Mouse (Mus musculus) c-Kit-positive CD71-positive TER-119-positive erythroid progenitor cells, embryonic 14.5 days (primary cell): ENCODE data around the gene Ror1.

Source experiments
- DNase-seq: peaks from one replicate; pipeline ENCODE4 v3.0.0-alpha.2; 2013; ENCODE audit warnings: low spot score

Ror1 gene

DNA sequence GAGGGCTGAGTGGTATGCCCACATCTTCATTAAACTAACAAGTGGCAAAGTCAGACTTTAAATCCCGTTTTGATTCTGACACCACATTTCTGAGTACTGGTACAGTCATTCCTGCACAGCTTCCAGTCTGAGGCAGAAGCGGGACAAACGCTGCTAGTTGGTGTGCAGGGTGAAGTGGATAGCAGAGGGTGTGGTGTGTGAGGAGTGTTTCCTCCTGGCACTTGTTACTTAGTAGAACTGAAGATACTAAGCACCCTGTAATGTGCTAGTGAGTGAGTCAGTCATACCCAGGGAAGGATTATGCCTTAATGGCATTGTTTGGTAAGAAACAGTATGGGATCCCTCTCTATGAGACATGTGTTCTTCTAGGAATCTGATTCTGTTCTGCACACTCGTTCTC is 115.7 kb downstream of the Ror1 start:
- DNase-seq, result no peak

DNA sequence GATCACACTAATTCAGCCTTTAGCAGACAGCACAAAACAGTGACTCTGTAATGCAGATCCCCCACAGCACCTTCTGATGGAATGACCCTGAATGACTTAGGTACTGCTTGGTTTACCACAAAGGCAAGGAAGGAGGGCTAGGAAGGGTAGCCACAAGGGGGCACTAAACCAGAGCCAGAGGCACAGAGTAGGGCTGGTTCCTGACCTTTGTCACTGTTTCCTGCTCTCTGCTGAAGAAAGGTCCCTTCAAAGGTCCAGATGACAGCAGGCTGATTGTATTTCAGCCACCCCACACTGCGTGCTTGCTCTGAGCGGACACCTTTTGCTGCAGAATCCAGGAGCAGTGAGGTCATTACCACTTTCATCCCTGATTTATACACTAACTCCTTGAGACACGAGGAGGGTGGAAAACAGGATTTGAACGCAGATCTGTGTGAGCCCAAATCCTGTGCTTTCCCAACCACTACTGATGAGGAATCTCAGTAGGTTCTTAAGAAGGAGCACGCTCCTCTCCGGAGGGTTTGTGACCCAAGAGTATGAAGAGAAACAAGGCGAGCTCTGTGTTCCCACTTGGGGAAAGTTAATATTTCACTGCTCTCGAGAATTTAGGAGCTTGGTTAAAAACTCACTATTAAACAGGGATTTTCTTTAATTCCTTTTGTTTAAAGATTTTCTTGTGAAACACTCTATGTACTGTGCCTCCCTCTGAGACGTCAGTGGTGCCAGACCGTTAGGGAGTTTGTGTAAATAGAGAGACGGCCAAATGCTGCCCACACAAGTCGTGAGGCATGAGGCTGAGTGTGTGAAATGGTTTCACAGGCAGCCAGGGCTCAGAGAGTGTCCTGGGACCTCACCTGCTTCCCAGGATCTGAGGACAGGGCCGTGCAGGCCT is 119.0 kb downstream of the Ror1 start:
- DNase-seq, result no peak

DNA sequence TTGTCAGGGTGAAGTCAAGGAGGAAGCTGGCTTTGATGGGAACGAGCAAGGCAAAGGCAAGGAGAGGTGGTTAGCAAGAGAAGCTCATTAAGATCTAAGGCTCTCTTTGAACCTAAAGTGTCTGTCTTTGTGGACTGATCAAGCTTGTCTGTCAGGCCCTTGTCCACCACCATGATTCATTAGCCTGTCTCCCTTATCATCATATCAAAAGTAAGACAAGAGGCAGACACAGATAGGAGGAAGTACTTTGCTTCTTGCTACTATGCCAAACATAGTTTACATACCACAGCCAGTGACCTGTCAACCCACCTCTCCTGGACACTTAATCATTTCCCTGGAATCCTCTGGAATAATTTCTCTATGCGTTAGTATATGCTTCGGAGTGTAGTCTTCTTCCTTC is 121.0 kb downstream of the Ror1 start:
- no peak for DNase-seq

DNA sequence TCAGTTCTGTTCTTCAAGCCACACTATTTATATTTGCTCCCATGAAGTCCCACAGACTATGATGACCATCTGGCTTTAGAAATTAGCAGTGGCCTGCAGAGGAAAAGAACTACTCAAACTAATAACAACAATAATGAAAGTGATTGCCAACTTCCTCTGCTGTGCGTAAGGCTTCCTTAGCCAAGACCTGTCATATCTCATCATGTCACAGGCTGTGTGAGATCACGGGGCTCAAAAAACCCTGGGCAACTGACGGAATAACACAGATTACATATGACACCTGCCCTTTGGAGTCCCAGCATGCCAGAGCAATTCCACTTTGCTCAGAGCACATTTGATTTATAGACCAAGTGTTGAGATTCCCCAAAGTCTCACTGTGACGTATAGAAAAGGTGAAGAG is 123.4 kb downstream of the Ror1 start:
- DNase-seq, result no peak

DNA sequence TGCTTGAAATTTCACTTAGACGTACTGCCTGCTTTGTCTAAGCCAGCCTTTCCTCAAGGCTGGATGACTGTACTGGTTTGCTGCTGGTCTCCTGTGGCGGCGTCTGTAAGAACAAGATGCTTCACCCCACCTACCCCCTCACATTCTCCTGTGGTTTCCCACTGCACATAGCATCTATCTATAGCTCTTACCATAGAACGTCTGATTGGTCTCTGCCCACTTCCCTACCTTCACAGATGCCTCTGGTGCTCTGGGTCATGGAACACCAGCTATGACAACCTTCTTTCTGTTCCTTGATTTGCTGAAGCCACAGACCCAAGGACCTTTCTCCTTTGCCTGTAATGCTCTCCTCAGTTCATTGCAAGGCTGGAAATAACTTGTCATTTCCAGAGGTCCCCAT is 124.0 kb downstream of the Ror1 start:
- no peak for DNase-seq

DNA sequence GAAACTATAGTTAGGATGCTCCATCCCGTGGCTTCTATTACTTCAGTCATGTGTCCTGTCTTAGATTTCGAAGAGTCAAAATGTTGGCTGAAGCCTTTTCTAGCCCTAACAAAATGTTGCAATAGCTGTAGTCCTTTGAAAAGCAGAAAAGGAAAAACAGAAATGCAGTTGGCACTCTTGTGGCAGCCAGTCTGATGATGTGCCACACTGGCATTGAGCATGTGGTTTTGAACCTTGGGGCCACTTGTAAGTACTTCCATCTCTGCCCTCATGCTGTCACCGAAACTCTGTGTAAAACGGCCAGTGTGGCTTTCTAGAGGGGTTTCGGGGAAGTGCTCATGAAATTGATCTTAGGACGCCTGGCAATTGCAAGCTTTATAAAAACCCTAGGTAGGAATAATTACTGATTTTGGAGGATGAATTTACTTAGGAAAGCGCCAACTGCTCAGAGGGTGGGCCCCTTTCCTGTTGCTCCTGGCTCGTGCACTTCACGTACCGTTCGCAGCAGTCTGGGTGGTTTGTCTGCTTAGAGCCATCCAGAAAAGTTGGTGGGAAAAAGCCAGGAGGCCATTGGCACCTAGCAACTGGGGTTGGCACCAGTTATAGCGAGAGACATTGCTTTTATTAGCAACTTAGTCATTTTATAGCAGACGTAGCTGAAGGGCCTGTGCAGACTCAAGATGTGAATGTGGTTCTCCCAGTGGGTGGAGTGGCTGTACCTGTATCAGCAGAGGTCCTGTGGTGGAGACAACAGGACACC is 126.6 kb downstream of the Ror1 start:
- no peak for DNase-seq

DNA sequence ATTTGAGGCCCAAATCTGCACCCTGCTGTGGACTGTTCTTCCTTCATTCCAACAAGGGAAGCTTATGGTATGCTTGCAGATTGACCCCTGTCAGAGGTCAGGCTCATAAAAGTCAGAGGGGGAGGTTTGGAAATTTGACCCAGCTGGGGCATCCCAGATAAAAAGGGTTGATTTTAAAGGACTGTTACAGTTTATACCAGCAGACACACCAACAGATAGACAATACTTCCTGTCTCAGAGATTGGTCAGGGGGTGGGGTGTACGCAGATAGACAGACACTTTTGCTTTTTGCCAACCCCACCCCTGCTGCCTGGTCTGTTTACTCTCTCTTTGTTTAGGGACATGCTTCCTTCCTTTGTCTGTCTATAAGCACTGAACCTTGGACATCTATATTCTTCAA is 127.9 kb downstream of the Ror1 start:
- no peak for DNase-seq

DNA sequence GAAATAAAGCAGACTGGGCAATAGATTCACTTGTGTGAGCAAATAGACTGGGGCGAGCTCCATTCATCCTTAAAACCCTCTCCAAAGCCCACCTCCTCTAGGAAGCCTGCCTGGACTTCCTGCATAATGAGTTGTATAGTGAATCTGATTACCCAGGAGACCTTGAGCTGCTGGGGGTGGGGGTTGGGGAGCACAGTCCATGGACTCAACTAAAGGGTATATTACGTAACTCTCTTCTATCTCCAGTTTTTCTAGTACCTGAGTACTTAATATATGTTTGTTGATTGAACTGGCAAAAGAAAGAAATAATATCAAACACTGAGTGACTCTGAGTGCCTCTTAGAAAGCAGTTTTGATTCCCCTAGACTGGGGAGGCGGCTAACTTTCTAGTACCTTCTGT is 128.4 kb downstream of the Ror1 start:
- DNase-seq, result no peak

DNA sequence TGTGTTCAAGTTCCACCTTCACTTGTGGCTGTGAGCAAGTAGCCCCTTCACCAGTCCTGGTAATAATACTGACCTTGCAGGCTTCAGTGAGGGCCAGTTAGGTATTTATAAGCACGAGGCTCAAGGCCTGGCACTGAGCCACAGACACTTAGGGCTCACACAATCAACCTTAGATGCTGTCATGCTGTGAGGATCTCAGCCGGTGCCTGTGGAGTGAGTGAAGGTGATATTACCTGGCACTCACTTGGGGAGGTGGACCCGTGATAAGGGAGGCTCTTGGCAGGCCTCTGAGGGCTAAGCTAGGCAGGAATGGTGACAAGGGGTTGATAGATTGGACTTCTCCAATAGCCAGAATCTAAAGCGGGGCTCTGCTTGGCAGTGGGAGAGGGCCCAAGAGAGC is 131.0 kb downstream of the Ror1 start:
- no peak for DNase-seq

DNA sequence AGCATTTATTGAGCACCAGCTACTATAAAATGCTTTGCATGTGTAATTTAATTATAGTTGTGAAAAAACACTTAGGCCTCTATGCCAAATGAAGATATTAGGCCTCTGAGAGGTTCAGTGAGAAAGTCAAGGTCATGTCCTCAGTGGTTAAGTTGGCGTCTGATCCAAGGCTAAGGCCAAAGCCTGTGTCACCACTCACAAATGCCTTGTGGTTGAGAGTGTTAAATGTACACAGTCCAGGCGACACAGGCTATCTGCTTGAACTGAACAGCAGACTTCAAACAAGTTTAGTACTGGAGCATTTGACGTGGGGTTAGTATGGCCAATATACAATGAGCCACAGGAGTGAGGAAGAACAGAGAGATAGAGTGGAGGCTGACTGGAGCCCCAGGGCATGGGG is 132.5 kb downstream of the Ror1 start:
- no peak for DNase-seq

DNA sequence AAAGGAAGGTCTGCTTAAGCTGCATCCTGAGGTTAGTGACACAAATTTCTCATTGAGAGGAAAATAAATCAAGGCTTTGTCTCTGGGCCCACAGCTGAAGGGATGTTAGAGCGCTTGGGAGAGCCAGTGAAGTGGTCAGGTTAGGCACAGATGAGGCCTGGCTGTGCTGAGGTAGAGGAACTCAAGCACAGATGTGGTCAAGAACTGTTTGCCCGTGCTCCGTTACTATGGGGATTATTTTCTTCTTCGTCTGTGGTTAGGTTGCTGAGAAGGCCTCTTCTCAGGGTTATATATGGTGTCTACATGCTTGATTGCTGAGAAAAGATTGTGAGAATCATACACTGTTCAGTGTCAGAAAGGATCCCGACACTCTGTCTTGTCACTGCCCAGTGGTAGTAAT is 134.7 kb downstream of the Ror1 start:
- no peak for DNase-seq

DNA sequence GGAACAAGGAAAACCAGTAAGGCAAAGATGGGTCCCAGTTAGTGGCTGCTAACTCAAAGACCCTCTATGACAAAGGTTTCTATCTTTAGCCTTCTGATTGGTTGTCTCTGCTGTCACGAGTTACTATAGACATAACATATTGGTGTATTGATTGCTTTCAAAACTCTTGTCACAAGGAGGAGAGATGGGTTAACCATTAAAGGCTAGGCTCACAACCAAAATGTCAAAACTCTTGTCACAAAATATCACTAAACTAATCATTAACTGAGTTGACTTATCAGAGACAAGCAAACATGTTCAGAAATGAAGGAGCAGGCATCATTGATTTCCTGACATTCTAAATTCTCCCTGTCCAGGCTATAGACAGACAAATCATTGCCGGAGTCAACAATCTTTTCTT is 135.4 kb downstream of the Ror1 start:
- no peak for DNase-seq

DNA sequence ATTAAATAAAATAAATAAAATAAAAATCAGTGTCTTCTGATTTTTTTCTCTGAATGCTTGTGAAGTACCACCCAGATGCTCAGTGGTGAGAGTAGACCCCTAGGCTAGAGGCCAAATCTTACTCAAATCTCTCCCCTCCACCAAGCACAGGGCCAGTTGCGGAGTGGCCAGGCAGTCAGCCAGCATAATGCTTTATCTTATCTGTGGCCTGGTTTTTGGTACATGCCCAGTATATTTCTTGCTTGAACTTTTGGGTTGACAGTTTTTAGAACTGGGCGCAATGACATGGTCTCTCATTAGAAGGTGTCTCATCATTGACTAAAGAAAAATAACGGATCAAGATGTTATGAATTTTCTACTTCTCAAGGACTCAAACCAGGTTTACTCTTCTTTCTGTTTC is 136.3 kb downstream of the Ror1 start:
- DNase-seq, result no peak

DNA sequence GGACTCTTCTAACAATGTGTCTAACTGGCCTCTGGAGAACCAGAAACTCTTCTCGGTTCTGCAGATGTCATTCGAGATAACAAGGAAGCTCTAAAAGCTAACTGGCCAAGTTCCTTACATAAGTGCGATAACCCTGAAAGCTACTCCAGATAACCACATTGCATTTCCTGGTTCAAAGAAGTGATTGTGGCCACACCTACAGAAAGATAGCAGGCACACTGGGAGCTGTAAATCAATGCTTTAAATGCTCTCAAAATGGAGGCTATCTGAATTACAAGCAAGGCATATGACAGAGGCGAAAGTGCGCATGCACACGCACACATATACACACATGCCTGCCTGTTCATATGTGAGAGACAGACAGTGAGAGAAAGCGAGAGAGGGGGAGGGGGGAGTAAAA is 136.9 kb downstream of the Ror1 start:
- no peak for DNase-seq

DNA sequence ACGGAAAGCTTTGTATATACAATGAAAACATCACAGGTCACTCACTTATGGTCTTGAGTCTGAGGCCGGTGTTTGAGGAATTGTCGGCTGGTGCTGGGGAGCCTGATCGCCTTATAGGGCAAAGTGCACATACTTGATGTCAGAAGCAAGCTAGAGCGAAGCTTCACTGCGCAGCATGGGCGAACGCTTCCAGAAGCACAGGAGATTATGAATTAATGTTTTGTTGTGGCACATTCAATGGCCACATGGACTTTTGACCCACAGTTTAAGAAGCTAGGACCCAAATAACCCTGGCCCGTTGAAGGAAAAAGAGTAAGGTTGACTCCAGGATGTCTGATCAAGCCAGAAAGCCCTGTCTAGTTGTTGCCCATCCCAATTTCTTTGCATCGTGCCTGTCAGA is 138.2 kb downstream of the Ror1 start:
- DNase-seq, result no peak

DNA sequence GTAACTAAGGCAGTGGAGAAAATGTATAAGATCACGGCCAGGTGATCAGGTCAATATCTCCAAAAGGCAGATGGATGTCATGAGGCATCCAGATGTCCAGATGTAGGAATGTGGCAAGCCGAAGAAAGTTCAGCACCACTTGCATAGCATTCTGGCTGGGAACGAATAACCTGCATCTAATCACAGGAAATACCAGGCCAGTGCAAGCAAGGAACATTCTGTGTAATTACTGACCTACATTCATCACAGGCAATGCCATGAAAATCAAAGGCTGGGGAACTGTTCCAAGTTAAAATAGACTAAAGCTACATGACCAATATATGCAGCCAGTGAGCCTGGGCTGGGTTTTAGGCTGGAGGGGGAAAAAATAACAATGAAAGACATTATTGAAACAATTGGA is 140.7 kb downstream of the Ror1 start:
- no peak for DNase-seq

DNA sequence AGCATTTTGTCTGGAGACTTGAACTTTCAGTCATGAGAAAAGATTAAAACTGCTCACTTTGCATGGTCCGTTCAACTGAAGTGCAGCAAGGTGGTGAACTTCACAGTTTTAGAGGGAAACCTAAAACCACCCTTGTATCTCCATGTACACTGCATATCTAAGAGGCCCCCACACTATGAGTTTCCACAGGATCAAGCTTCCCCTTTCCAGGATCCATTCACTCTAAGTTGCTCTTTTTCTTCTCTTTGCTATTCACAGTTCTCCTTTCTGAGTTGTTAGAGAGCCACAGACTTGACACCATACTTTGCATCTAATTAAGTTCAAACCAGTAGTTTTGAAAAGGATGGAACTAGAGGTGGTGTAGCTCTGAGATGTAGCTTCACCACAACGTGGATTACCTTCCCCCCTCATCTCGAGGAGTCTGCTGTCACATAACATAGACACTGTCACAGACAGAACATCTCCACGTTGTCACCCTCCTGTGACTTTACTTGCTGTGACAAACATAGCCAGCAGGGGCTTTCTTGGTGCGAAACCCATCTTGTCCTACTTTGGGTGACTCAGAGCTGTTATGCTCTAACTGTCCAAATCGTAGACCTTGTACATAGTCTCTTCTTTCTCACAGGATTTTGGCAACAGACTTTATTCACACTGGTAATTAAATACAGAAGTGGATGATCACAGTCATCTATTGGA is 146.6 kb downstream of the Ror1 start:
- no peak for DNase-seq

DNA sequence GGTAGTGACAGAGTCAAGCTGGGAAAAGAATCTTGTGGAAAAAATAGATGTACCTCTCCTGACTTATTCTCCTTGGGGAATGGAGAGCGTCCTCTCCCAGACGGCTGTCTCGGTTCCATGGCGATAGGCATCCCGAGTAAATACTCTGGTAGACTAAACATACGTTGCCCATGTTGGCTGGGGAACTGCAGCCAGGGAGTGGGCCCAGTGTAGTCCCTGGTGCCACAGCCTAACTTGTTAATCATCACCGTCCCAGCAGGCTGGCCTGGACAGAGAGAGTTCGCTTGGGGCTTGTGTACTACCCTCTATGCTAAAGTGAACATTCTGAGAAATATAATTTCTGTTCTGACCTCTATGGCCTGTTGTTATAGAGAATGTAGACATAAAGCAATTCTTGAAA is 148.7 kb downstream of the Ror1 start:
- DNase-seq, result no peak

DNA sequence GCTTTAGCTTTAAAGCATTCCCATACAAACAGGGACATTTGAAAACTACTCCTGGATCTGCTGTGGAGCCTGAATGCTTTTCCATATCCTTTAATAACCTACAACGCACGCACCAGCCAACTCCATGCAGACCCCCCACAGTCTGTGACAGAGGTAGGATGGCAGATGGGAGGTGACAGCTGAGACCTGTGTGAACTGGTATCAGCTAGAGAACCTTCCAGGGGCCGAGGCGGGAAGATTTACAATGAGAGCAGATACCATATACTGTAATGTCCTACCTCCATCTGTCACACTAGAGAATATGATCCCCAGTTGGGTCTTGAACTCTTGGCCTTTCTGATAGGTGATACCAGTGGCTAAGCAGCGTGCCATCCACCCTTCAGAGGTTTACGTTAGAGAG is 149.1 kb downstream of the Ror1 start:
- no peak for DNase-seq

DNA sequence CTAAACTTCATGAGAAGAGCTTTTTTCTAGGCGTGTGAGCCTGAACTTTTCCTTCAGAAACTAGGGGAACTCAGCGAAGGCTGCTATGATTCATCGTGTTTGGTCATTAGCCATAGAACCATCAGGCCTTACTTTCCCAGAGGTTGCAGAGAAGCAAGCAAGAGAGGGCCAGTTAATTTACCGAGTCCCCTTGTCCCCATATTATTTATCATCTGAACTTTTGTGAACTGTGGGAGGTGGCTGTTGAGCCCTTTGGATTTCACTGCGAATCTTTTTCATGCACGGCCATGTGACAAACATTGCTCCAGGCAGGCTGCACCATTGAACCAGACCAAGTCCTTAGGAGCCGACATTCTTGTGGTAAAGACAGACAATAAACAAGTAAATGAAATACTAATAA is 152.2 kb downstream of the Ror1 start:
- no peak for DNase-seq

DNA sequence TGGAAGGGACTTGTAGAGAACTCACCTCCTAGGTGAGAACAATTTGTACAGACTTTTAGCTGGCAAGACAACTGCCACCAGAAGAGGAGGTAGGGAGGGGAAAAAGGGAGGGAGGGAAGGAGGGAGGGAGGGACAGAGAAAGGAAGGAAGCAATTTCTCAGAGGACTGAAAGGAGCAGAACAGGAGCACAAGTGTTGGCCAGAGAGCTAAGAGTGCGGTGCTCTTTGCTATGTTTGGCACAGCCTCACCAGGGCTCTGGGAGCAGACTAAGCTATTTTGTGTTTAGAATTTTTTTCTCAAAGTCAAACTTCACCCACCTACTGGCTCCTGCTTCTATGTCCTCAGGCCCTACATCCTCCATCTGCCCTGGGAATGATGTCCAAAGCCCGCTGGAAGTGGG is 152.7 kb downstream of the Ror1 start:
- DNase-seq, result no peak

DNA sequence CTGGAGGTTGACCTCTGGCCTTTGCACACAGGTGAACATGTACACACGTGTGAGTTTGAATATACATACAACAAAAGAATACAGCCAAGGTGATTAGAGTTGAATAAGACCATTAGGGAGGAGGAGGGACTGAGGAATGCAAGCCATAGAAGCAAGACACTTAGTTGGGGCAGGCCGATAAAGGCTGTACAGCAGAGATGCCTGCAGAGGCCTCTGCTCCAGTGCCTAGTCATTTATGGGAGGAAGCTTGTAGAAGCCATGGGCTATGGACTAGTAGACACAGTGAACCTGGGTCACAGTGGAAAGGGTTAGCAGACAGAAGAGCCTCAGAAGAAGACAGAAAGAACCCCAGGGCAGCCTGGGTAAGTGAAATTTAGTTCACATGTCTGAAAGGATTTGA is 155.7 kb downstream of the Ror1 start:
- no peak for DNase-seq

DNA sequence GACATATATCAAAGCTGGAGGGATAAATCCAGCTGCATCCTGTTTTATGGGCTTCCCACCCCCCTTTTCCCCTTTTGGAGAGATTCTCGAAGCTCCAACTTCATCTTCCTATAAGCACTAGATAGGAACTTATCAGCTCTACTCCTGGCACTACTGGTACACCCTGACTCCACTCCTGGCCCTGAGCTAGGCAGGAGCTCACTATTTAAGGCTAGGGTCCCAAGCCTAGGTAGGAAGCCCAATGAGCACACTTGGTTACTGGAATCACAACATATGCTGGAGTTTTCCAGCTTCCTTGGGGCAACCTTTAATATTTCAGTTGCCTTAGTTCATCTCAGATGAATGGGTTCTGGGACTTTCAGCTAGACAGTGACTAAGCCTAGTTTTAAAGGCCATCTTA is 156.5 kb downstream of the Ror1 start:
- DNase-seq, result no peak
